Mouse (Mus musculus) kidney, embryonic 16.5 days (tissue): ENCODE data around the gene Mrps16. TPM values are rescaled to one million over a fixed set of nuclear protein-coding genes. Genes with fewer than 3 reads are reported as not detected.
A peak's percentile ranks its signal among the peaks of the same experiment; 100 is the strongest.

Source experiments
- ATAC-seq: fragments of 200-750 bp; cut with Nextera tagmentation; 2 replicates; pipeline ENCODE4 v1.8.0; 2017; ENCODE audit warnings: moderate TSS enrichment; ENCODE audit not compliant: low FRiP score, low TSS enrichment
- H3K27ac ChIP-seq: fragments of 300-500 bp; sonication (generic); 2 replicates; pipeline ENCODE4 v1.5.1; 2014; ENCODE audit warnings: low read length
- H3K27me3 ChIP-seq: fragments of 300-500 bp; sonication (generic); 2 replicates; pipeline ENCODE4 v1.6.1; 2014; ENCODE audit warnings: low read length, control low read depth, mixed read lengths; ENCODE audit not compliant: insufficient read depth
- H3K36me3 ChIP-seq: fragments of 300-500 bp; sonication (generic); 2 replicates; pipeline ENCODE4 v1.6.1; 2014; ENCODE audit warnings: low read length, control low read depth, mixed read lengths; ENCODE audit not compliant: insufficient read depth
- H3K4me1 ChIP-seq: fragments of 300-500 bp; sonication (generic); 2 replicates; pipeline ENCODE4 v1.6.1; 2014; ENCODE audit warnings: low read length, control low read depth, mixed read lengths; ENCODE audit not compliant: insufficient read depth
- H3K4me2 ChIP-seq: fragments of 300-500 bp; sonication (generic); replicated peaks from 2 replicates; pipeline ENCODE4 v1.6.1; 2014; ENCODE audit warnings: low read depth, low read length
- H3K4me3 ChIP-seq: fragments of 300-500 bp; sonication (generic); 2 replicates; pipeline ENCODE4 v1.5.1; 2014; ENCODE audit warnings: mild to moderate bottlenecking, low read length
- H3K9ac ChIP-seq: fragments of 300-500 bp; sonication (generic); replicated peaks from 2 replicates; pipeline ENCODE4 v1.6.1; 2014; ENCODE audit warnings: low read length
- H3K9me3 ChIP-seq: fragments of 300-500 bp; sonication (generic); 2 replicates; pipeline ENCODE4 v1.6.1; 2016; ENCODE audit warnings: low read length, control low read depth
- WGBS: fragments of 180-500 bp; shearing (Covaris S2); extraction: QIAGEN DNeasy Blood & Tissue Kit; methylation state at CpG from one replicate; pipeline ENCODE4 v1.1.7; 2014; 5-methylcytosine and 5-hydroxymethylcytosine counted together
- polyA plus RNA-seq: library from polyadenylated mRNA; unstranded; fragments of >200 nt; fragmentation: Nextera tagmentation; extraction: Ambion mirVana; gene quantifications from 2 replicates; pipeline ENCODE4 v1.2.1, GENCODE M21; 2015

Mrps16 gene
- polyA plus RNA-seq, 1 experiment from 2014 or later = 95.7 TPM

DNA sequence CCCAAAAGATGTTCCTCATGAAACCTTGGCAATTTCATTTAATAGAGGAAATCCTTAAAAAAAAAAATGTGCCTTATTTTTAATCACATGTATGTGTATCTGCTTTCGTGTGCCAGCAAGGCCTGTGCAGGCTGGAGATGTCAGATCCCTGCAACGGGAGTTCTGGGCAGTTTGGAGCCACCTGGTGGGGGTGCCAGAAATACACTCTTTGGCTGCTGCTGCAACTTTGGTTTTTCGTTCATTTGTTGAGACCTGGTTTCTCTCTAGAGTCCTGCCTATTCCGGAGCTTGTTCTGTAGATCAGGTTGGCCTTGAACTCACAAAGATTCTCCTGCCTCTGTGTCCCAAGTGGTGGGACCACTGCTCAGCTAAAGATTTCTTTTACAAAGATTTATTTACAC is 5.4 kb upstream of the Mrps16 start:
- no peaks in the 10 kb centered on the region for H3K9me3 ChIP-seq
- ATAC-seq = no peak
- 42% methylated on average over 4 of the region's 4 CpGs for WGBS

DNA sequence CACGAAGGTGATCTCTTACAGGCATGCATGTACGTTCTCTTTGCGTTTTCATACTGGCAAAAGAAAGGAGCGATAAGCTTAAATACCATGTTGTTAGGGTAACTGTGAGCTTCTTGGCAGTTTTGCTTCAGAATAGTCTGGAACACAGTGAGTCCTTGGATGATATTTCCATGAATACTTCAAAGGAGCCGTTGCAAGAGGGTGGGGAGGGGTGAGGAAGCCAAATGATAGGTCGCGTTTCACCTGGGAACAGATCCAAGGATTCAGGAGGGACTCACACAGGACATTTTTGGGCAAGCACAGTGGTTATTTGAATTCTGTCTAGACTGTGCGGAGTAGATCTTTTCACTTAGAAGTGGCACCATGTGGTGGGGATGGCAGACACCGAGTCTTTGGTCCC is 3.8 kb upstream of the Mrps16 start:
- 85% methylated on average over 9 of the region's 9 CpGs for WGBS
- no peak for ATAC-seq
- no peaks in the 10 kb centered on the region for H3K27me3 ChIP-seq

More for the DNA sequence above, 5.4 kb upstream of the Mrps16 start:
- Histone ChIP-seq H3K27ac (no peak overlapping the region), H3K4me1 (peaks cover 5% of the 10 kb centered on the region; the same call in 1 of the 2 replicates), H3K4me3 (no peak overlapping the region), H3K4me2 (no peak overlapping the region), H3K9ac (no peak overlapping the region), H3K27me3 (no peaks in the 10 kb centered on the region), H3K36me3 (no peaks in the 10 kb centered on the region)

GRCm38 (mm10) chr14:20392326-20392725 is 1.1 kb downstream of the Mrps16 start:
- no peak for ATAC-seq
- 86% methylated on average over 3 of the region's 4 CpGs for WGBS
- H3K4me3 ChIP-seq = peak overlapping the region; percentile 71
- peaks cover 12% of the 10 kb centered on the region; the same call in 1 of the 2 replicates for H3K36me3 ChIP-seq
- no peaks in the 10 kb centered on the region for H3K27me3 ChIP-seq
- H3K27ac ChIP-seq = no peak overlapping the region
- peaks cover 17% of the 10 kb centered on the region for H3K4me1 ChIP-seq
- H3K9ac ChIP-seq = no peak overlapping the region
- no peaks in the 10 kb centered on the region for H3K9me3 ChIP-seq
- peak overlapping the region; percentile 73 for H3K4me2 ChIP-seq

More for the DNA sequence above, 3.8 kb upstream of the Mrps16 start:
- Histone ChIP-seq H3K27ac (no peak overlapping the region), H3K4me2 (no peak overlapping the region), H3K9ac (no peak overlapping the region), H3K4me3 (no peak overlapping the region), H3K4me1 (peaks cover 5% of the 10 kb centered on the region; the same call in 1 of the 2 replicates), H3K36me3 (no peaks in the 10 kb centered on the region), H3K9me3 (no peaks in the 10 kb centered on the region)

DNA sequence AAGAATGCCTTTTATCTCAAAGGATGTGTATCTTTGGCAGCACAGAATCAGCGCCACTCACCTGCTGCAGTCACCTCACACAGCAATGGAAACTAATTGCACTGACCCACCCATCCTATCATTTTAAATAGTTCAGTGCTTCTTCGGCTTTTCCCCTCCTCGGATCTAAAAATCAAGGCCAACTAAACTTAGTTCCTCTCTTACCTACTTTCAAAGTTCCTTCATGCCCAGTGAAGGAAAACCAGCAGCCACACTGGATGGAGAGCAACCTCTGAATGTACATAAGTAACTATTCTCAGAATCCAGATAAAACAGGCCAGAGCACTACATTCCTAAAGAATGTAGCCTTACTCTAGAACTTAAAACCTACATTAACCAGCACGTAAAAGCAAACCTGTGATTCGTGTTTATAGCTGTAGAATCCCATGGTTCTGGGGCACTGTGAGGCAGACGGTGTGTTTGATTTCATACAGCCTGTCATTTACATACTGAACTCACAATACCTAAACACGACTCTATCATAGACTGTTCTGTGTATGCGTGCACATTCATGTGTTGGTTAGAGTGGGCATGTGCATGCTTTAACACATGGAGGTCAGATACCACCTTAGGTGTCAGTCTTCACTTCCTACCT is 3.9 kb downstream of the Mrps16 start:
- Histone ChIP-seq H3K9ac (peak overlapping the region; percentile 88; the same call in 1 of the 2 replicates), H3K9me3 (no peaks in the 10 kb centered on the region), H3K27me3 (no peaks in the 10 kb centered on the region), H3K4me3 (peak overlapping the region; percentile 81), H3K4me2 (peak overlapping the region; percentile 84), H3K27ac (no peak overlapping the region), H3K4me1 (peaks cover 34% of the 10 kb centered on the region), H3K36me3 (peaks cover 12% of the 10 kb centered on the region; the same call in 1 of the 2 replicates)
- WGBS = 86% methylated on average over 8 of the region's 8 CpGs
- ATAC-seq = no peak

DNA sequence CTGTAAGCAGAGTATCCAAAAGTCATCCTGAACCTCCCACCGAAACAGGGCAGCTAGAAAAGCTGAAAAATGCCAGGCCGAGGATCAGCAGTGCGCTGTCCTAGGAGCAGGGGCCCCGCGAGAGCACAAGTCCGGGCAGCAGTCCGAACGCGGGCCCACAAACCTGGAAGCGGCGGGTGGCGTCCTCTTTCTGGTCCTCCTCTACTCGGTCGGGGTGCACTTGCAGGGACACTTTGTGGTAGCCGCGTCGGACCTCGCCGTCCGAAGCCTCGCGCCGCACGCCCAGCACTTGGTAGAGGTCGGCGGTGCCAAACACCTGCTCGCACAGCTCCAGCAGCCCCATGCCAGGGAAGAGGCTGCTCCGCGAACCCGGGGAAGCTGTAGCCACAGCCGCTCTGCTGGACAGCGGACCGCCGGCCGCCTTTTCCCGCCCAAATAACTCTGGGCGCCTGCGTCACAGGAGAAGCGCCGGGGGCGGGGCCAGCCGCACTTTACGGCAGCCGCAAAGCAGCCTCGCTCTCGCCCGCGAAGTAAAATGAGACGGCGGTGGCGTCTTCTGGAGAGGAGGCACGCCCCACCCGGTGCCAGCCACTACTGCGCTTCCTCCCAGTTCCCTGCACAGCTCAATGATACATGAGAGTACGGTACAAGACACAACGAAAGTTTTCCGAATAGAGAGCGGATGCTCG is 4.8 kb downstream of the Mrps16 start, which contains the start of gene Dnajc9:
TSS of gene Dnajc9 (minus strand) at position 470 of the 689 bp plus-strand sequence.
- ATAC-seq = peak; percentile 76
- peak within 1 kb of the TSS; percentile 81 for H3K4me3 ChIP-seq

GRCm38 (mm10) chr14:20379753-20380430 is 13.5 kb downstream of the Mrps16 start:
- no peaks in the 10 kb centered on the region for H3K4me1 ChIP-seq

More for the DNA sequence above, 4.8 kb downstream of the Mrps16 start, which contains the start of gene Dnajc9:
- Histone ChIP-seq H3K4me2 (peak within 1 kb of the TSS; percentile 84), H3K27ac (peak within 1 kb of the TSS; percentile 87), H3K27me3 (no peaks in the 10 kb centered on the region), H3K9me3 (no peaks in the 10 kb centered on the region), H3K4me1 (peaks cover 29% of the 10 kb centered on the region), H3K9ac (peak within 1 kb of the TSS; percentile 88), H3K36me3 (peaks cover 15% of the 10 kb centered on the region; the same call in 1 of the 2 replicates)
- under 1% methylated on average over 59 of the region's 59 CpGs for WGBS

GRCm38 (mm10) chr14:20379087-20379640 is 14.3 kb downstream of the Mrps16 start:
- ATAC-seq = no peak
- Histone ChIP-seq H3K9me3 (no peaks in the 10 kb centered on the region), H3K27me3 (no peaks in the 10 kb centered on the region), H3K27ac (no peak overlapping the region), H3K4me3 (no peak overlapping the region), H3K4me1 (no peaks in the 10 kb centered on the region), H3K9ac (no peak overlapping the region), H3K36me3 (peaks cover 35% of the 10 kb centered on the region), H3K4me2 (no peak overlapping the region)
- 82% methylated on average over 5 of the region's 5 CpGs for WGBS

More at GRCm38 (mm10) chr14:20379753-20380430, 13.5 kb downstream of the Mrps16 start:
- H3K27ac ChIP-seq = no peak overlapping the region
- H3K4me2 ChIP-seq = no peak overlapping the region
- H3K36me3 ChIP-seq = peaks cover 32% of the 10 kb centered on the region
- H3K27me3 ChIP-seq = no peaks in the 10 kb centered on the region
- WGBS = 83% methylated on average over 9 of the region's 9 CpGs
- H3K9me3 ChIP-seq = no peaks in the 10 kb centered on the region
- H3K4me3 ChIP-seq = no peak overlapping the region
- ATAC-seq = no peak
- no peak overlapping the region for H3K9ac ChIP-seq

GRCm38 (mm10) chr14:20378313-20379061 is 14.9 kb downstream of the Mrps16 start:
- H3K27me3 ChIP-seq = no peaks in the 10 kb centered on the region
- 44% methylated on average over 13 of the region's 13 CpGs for WGBS

GRCm38 (mm10) chr14:20377112-20377521 is 16.3 kb downstream of the Mrps16 start:
- peaks cover 38% of the 10 kb centered on the region for H3K36me3 ChIP-seq
- 73% methylated on average over 4 of the region's 4 CpGs for WGBS
- H3K4me3 ChIP-seq = no peak overlapping the region
- no peak for ATAC-seq
- no peak overlapping the region for H3K4me2 ChIP-seq
- H3K9me3 ChIP-seq = no peaks in the 10 kb centered on the region
- H3K27ac ChIP-seq = no peak overlapping the region
- H3K4me1 ChIP-seq = no peaks in the 10 kb centered on the region
- no peaks in the 10 kb centered on the region for H3K27me3 ChIP-seq
- H3K9ac ChIP-seq = no peak overlapping the region

More at GRCm38 (mm10) chr14:20378313-20379061, 14.9 kb downstream of the Mrps16 start:
- Histone ChIP-seq H3K36me3 (peaks cover 35% of the 10 kb centered on the region), H3K4me3 (no peak overlapping the region), H3K9me3 (no peaks in the 10 kb centered on the region), H3K27ac (no peak overlapping the region), H3K4me1 (no peaks in the 10 kb centered on the region), H3K9ac (no peak overlapping the region), H3K4me2 (no peak overlapping the region)
- peak; percentile 71; the same call in 1 of the 2 replicates for ATAC-seq
